Mouse (Mus musculus): ENCODE results near the gene Enpp3.

GRCm38 (mm10) chr10:24801796-24802195 lies 40.8 kb downstream of the Enpp3 start:
- TF ChIP-seq CTCF (IDR thresholded peaks at IDR 0.05; ENCODE audit: extremely low read depth, insufficient read depth, insufficient read length, insufficient replicate concordance), result no peak
- TF ChIP-seq POLR2A (IDR thresholded peaks at IDR 0.05; ENCODE audit: low read depth, low read length), result no peak

Measured in spleen, adult 2 months (tissue).